Mouse (Mus musculus): ENCODE data around the gene Cfap73. TPM values are rescaled to one million over a fixed set of nuclear protein-coding genes. Genes with fewer than 3 reads are reported as not detected.

The Cfap73 gene
- polyA plus RNA-seq, 1 experiment: 0.30 TPM

DNA sequence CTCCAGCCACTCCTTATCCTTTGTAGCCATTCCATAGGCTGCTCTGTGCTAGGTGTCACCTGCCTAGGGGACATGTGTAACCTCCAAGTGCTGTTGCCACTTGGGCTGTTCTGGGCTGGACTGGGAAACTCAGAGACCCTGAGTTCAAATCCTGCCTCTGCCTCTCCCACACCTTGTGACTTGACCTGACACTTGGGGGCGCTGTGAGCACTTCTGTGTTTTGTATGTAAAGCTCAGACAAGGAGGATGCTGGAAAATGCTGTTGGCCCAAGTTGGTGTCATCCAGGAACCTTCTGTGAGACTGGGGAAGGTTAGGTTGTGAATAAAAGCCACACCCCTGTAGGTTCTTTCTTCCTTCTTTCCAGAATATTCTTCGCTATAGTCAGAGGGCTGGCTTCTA is 30.9 kb upstream of the Cfap73 start:
- DNase-seq (ENCODE audit: low read depth): no peak
- TF ChIP-seq POLR2A (IDR thresholded peaks at IDR 0.05; ENCODE audit: borderline replicate concordance, extremely low read depth, insufficient read depth, insufficient read length, poor library complexity, severe bottlenecking) (no peak), CTCF (IDR thresholded peaks at IDR 0.05; ENCODE audit: borderline replicate concordance, extremely low read depth, insufficient read depth, insufficient read length) (no peak)

DNA sequence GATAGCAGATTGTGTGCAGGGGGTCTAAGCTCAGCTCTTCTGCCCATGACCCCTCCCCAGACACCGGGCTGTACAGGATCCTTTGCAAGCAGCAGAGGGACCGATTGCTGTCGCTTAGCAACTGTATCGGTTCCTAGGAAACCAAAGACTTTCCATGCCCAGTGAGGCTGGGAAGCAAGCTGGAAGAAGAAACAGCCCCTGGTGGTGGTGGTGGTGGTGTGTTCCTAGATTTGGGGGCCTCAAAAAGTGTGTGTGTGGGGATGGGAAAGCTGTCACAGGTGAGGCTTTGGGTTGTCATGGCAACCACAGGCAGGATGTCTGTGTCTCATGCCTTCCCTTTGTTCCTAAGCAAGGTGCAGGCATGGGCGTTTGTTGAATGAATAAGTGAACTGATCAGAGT is 26.8 kb upstream of the Cfap73 start:
- DNase-seq (ENCODE audit: low read depth): peak; percentile 84
- TF ChIP-seq CTCF (IDR thresholded peaks at IDR 0.05; ENCODE audit: borderline replicate concordance, extremely low read depth, insufficient read depth, insufficient read length): no peak
- no peak for TF ChIP-seq POLR2A (IDR thresholded peaks at IDR 0.05; ENCODE audit: borderline replicate concordance, extremely low read depth, insufficient read depth, insufficient read length, poor library complexity, severe bottlenecking)

DNA sequence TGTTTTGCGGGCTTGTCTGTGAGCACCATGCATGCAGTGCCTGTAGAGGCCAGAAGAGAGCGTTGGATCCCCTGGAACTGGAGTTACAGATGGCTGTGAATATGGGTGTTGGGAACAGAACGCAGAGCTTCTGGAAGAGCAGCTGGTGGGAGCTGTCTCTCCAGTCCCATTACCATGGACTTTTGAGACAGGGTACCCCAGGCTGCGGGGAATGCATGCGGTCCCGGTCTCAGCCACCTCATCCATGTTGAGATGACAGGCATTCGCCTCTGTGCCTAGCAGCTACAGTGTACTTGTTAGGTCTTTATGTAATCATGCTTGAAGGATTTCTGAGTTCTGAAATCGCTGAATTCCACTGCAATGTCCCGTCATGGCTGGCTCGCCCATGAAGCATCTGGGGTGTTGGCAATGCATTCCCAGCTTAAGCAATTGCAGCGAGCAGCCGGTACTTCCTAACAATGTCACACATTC is 22.3 kb upstream of the Cfap73 start:
- TF ChIP-seq POLR2A (IDR thresholded peaks at IDR 0.05; ENCODE audit: borderline replicate concordance, extremely low read depth, insufficient read depth, insufficient read length, poor library complexity, severe bottlenecking) (no peak), CTCF (IDR thresholded peaks at IDR 0.05; ENCODE audit: borderline replicate concordance, extremely low read depth, insufficient read depth, insufficient read length) (no peak)

DNA sequence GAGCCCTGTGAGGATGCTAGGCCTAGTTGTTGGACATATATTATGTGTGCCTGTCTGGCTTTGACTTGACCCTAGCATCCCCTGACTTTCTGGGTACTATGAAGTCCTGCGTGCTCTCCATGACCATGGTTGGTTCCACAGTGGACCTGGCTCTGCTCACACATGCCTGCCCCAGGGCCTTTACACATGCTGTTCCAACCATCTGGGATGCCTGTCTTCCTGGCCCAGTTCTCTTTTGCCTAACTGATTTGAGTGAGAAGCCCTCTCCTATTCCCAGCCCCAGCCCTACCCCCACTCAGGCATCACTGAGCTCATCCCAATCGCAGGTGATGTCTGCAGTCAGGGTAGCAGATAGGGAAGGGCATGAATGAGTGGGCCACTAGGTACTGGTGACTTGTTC is 19.8 kb upstream of the Cfap73 start:
- DNase-seq (ENCODE audit: low read depth): peak; percentile 24
- TF ChIP-seq POLR2A (IDR thresholded peaks at IDR 0.05; ENCODE audit: borderline replicate concordance, extremely low read depth, insufficient read depth, insufficient read length, poor library complexity, severe bottlenecking) (no peak), CTCF (IDR thresholded peaks at IDR 0.05; ENCODE audit: borderline replicate concordance, extremely low read depth, insufficient read depth, insufficient read length) (no peak)

More for the DNA sequence above, 22.3 kb upstream of the Cfap73 start:
- peak; percentile 83 for DNase-seq (ENCODE audit: low read depth)

DNA sequence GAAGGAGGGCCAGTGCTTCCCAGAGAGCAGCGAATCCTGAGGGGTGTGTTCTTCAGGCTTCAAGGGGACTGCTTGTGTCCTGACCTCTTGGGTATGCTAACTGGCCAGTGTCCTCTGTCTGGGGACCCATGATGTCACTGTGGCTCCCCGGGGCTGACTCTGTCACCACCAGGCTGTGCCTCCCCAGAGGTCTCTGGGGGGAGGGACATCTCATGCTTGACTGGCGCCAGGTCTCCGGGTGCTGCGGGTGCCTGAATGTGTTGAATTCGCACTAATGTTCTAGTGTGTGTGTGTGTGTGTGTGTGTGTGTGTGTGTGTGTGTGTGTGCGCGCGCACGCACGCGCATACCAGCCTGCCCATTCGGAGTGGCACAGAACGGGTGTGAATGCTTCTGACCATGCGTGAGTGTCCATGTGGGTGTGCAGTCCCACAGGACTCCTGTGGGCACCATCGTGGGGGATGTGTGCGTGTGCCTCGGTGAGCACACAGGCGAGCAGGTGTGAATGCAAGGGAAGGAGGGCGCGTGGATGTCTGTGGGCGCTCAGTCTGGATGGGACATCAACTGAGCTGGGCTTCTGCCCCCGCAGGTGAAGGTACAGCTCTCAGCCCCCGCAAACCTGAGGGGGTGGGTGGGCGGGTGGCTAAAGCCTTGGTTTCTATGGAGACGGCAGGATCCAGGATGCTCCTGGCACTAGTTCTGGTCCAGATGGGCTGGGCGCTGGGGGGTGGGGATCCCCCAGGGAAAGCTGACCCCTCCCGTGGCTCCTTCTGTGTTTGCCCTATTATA is 19.1 kb upstream of the Cfap73 start:
- no peak for TF ChIP-seq CTCF (IDR thresholded peaks at IDR 0.05; ENCODE audit: borderline replicate concordance, extremely low read depth, insufficient read depth, insufficient read length)
- TF ChIP-seq POLR2A (IDR thresholded peaks at IDR 0.05; ENCODE audit: borderline replicate concordance, extremely low read depth, insufficient read depth, insufficient read length, poor library complexity, severe bottlenecking): no peak
- peak; percentile 20 for DNase-seq (ENCODE audit: low read depth)

DNA sequence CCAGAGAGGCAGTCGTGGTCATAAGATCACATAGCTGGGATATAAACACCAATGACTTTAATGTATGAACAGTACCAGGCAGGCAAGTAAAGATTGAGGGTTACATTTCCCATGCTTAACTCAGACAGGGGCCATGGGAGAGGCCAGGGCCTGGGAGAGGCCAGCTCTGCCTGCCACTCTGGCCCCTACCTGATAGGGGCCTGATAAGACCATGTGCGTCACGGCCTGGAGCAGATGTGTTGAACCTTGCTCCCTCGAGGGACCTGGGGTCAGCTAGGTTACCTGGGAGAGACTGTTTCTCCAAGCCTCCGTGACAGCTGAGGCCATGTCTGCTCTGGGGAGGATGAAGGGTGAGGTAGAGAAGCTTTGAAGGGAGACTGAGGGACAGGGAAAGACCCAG is 17.2 kb upstream of the Cfap73 start:
- TF ChIP-seq POLR2A (IDR thresholded peaks at IDR 0.05; ENCODE audit: borderline replicate concordance, extremely low read depth, insufficient read depth, insufficient read length, poor library complexity, severe bottlenecking) (no peak), CTCF (IDR thresholded peaks at IDR 0.05; ENCODE audit: borderline replicate concordance, extremely low read depth, insufficient read depth, insufficient read length) (no peak)

DNA sequence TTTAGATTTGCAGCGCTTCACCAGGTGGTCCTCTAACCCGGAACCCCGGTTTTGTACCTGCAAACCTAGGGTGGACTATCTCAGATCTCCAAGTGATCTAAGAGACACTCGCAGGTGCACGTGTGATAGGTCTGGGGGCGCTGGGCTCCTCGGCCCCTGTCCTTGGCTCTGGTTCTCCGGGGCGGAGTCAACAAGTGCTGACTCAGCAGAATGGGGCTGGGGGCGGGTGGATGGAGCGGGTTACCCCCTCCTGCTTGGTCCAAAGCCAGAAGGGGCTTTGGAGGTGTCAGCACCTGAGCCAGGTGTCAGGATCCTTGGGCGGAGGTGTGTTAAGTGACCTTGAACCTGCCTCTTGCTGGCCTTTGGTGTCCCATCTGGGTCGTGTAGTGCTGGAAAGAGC is 15.9 kb upstream of the Cfap73 start:
- TF ChIP-seq CTCF (IDR thresholded peaks at IDR 0.05; ENCODE audit: borderline replicate concordance, extremely low read depth, insufficient read depth, insufficient read length) (no peak), POLR2A (IDR thresholded peaks at IDR 0.05; ENCODE audit: borderline replicate concordance, extremely low read depth, insufficient read depth, insufficient read length, poor library complexity, severe bottlenecking) (no peak)
- no peak for DNase-seq (ENCODE audit: low read depth)

More for the DNA sequence above, 17.2 kb upstream of the Cfap73 start:
- no peak for DNase-seq (ENCODE audit: low read depth)

DNA sequence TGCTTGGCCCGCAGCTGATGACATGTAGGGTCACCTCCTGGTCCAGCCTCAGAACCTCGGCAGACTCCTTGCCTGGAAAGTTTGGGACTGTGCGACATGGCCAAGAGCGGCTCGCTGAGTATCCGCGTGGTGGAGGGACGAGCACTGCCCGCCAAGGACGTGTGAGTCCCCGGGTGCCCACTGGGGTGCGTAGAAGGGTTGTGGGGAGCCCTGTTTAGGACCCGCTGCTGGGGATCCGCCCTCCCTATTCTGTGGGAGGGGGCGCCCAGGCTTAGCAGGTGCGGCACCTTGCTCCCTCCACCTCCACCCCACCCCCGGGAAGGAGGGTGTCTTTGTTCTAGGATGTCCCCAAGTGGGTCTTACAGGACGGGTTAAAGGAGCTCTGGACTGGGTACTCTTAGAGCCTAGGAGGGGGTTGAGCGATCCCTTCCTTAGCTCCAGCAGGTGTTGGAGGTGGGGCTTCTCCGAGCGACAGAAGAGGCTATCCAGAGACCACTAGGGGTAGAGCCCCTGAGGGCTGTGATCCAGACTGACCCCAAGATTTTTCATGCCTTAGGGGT is 15.4 kb upstream of the Cfap73 start:
- DNase-seq (ENCODE audit: low read depth): no peak
- TF ChIP-seq CTCF (IDR thresholded peaks at IDR 0.05; ENCODE audit: borderline replicate concordance, extremely low read depth, insufficient read depth, insufficient read length): no peak
- TF ChIP-seq POLR2A (IDR thresholded peaks at IDR 0.05; ENCODE audit: borderline replicate concordance, extremely low read depth, insufficient read depth, insufficient read length, poor library complexity, severe bottlenecking): no peak

DNA sequence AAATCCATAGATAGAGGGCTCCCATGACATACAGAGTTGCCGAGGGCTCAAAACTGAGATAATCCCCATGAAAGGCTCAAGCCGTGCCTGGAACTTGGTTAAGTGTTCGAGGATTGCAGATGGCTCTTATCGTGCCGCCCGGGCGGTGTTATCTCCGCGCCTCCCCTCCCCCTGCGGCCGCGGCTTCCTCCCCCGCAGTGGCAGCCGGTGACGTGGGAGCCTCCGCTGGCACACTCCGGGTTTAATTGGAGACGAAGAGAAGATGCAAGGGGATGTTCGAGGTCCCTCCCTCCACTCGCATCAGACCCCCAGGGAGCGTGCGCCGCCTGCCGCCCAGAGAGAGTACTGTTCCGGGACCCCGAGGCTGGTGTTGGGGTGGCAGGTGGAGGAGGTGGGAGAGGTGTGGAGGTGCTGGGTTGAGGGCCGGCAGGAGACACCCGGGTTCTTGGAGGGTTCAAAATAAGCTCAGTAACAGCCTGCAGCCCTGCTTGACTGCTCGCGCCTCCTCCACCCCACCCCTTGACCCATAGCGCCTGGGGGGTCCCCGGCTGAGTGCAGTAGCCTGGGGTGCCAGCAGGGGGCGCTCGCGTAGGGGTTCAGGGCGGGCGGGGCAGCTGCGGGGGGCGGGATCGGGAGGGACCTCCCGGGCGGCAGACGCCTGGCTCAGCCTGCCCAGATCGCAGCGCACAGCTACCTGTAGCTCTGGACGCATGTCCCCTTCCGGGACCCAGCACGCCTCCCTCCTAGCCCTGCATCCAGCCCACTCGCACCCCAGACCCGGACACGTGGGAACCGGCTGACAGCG is 14.7 kb upstream of the Cfap73 start, which contains the start of gene Rasal1:
Gene Rasal1, plus strand, starts transcription at position 244 of the 805 bp plus-strand sequence.
- TF ChIP-seq POLR2A (IDR thresholded peaks at IDR 0.05; ENCODE audit: borderline replicate concordance, extremely low read depth, insufficient read depth, insufficient read length, poor library complexity, severe bottlenecking) (no peak), CTCF (IDR thresholded peaks at IDR 0.05; ENCODE audit: borderline replicate concordance, extremely low read depth, insufficient read depth, insufficient read length) (peak; percentile 48)
- DNase-seq (ENCODE audit: low read depth): peak; percentile 57

DNA sequence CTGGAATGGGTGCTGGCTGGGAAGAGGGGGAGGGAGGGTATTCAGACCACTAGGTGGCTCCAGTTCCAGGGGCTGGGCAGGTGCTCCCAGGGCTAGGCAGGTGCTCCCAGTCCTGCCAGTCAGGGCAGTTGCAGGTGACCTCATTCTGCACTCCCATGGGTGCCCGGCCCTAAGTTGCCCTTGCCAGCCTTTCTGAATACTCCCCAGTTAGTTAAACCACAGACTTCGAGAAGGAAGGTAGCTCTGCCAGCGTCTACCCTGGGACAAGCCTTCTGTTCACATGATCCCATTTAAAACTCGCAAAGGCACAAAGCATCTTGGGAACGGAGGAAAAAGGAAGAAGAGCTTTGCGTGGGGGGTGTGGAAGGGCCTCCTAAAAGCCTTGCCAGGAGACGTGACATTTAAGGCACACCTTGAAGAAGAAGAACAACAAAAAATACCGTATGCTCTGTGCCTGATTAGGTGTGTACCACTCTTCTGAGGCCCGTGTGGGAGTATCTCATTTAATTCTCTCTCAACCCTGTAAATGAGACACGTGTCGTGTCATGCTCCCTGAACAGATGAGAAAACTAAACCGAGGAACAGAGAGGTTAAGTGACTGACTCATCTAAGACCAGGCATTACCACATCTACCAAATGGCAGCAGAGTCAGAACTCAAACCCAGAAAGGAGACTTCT is 13.9 kb upstream of the Cfap73 start:
- TF ChIP-seq POLR2A (IDR thresholded peaks at IDR 0.05; ENCODE audit: borderline replicate concordance, extremely low read depth, insufficient read depth, insufficient read length, poor library complexity, severe bottlenecking) (no peak), CTCF (IDR thresholded peaks at IDR 0.05; ENCODE audit: borderline replicate concordance, extremely low read depth, insufficient read depth, insufficient read length) (no peak)
- no peak for DNase-seq (ENCODE audit: low read depth)

All from brain, embryonic 14.5 days (tissue).